Mouse (Mus musculus) yolk sac, embryonic 10.5 days (tissue): Measurements from ENCODE around the gene Capn9.
A peak's percentile ranks its signal among the peaks of the same experiment; 100 is the strongest.

Experiments used
- DNase-seq: peaks from one replicate; pipeline ENCODE4 v3.0.0-alpha.2; 2017; ENCODE audit warnings: low spot score

Capn9 gene

GRCm38 (mm10) chr8:124571732-124572429 is 4.0 kb upstream of the Capn9 start:
- DNase-seq, result peak; percentile 65

GRCm38 (mm10) chr8:124572430-124572775 is 3.5 kb upstream of the Capn9 start:
- peak; percentile 18 for DNase-seq

GRCm38 (mm10) chr8:124573552-124574340 is 2.2 kb upstream of the Capn9 start:
- peak; percentile 83 for DNase-seq

DNA sequence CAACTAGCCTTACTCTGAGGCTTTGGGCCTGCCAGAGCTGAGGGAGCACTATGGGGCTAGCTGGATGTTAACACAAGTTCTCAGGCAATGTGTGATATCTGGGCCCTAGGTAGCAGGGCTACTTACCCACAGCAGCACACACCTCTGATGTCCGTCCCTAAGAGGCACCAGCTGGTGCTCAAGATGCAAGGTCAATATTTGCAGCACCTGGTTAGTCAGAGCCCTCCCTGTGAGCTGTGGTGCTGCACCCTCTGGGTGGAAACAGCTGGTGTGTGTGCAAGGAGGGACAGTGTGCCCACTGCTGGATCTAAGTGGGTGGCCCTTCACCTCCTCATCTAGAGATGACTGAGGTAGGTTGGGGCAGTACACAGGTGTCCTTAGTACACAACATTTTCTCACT is 840 bp downstream of the Capn9 start:
- DNase-seq, result no peak

- peak; percentile 19 for DNase-seq
Observed at GRCm38 (mm10) chr8:124585718-124586425, 10.0 kb downstream of the Capn9 start.

DNA sequence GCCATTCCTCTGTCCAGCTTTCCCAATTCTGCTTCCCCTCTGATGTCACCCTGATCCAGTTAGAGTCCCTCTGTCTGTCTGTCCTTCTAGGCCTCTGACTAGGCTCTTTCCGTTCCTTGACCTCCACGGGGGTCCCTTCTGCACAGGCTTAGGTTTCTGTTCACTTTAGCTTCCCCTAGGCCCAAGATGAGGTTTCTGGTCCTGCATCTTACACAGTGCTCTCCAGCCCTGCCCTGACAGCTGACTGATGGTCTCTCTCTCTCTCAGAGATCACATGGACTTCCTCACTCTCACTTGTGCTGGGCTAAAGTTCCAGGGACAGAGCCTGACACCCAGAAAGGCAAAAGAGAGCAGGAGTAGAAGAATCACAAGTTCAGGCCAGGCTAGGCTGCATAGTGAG is 10.6 kb downstream of the Capn9 start:
- DNase-seq, result no peak

DNA sequence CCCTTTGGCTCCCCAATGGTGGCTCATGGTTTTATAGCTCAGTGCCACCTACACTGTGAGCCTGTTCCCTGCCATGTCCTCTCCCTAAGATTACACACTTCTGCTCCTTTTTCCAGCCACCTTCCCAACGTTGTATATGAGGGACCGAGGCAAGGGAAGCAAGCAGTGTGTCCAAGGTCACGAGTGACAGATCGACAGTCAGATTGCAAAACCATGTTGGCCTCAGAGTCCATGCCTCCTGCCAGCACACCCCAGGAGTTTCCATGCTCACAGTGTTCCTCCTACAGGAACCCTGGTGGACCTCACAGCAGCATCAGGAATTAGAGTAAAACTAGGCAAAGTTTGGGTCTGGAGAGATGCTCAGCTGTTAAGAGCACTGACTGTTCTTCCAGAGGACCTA is 13.5 kb downstream of the Capn9 start:
- no peak for DNase-seq

- DNase-seq, result no peak
Observed at GRCm38 (mm10) chr8:124604066-124604465, 28.2 kb downstream of the Capn9 start.

- no peak for DNase-seq
Observed at GRCm38 (mm10) chr8:124608239-124608971, 32.5 kb downstream of the Capn9 start.

DNA sequence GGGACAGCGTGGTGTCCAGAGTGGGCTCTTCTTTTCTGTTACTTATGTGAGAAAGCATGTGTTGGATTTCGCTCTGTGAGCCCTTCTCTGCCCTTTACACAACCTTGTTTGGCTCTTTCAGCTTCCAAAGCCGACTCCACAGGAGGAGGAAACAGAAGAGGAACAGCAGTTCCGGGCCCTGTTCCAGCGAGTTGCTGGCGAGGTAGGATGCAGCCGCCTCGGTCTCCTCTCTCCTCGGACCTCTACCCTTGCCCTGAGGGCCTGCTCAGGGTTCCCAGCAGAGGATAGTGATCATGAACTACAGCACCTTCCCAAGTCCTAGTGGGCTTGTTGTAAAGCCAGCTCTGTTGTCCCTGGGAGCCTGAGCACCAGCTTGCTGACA is 33.1 kb downstream of the Capn9 start:
- no peak for DNase-seq

- no peak for DNase-seq
Observed at GRCm38 (mm10) chr8:124614325-124614724, 38.4 kb downstream of the Capn9 start.

GRCm38 (mm10) chr8:124617266-124617869 is 41.5 kb downstream of the Capn9 start:
- DNase-seq, result peak; percentile 60

DNA sequence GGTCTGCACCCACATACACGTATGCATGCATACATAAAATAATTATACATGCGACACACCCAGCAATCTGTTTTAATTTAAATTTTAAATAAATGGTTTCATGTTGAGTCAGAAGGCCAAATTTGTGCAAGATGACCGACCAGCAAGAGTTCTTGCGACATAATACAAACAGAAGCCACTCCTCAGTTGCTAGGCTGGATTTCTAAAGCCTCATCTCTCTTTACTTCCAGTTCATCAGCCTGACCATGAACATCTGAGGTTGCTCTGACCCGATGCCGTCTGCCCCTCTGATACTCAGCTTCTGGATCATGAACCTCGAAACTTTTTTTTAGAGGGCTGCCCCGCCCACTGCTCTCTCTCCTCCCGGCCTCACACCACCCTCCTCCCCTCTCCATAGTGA is 42.3 kb downstream of the Capn9 start:
- no peak for DNase-seq

DNA sequence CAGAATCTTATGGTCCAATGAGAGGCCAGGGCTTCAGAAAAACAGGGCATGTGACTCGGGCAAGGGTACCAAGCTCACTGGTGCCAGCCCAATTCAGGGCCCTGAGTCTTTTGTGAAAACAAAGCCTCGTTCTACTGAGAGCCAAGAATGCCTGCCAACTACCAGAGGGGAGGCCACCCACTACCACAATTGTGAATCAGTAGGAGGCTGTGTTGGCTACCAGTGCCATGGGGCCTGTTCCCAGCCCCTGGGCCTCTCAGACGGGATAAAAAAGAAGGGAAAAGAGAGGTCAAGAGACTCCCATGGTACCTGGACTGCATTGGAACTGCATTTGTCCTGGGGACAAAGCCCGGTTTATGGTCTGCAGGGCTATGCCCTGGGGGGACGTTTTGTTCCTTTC is 45.3 kb downstream of the Capn9 start:
- no peak for DNase-seq

GRCm38 (mm10) chr8:124626251-124626650 is 50.3 kb downstream of the Capn9 start:
- no peak for DNase-seq

GRCm38 (mm10) chr8:124630489-124630888 is 54.6 kb downstream of the Capn9 start:
- DNase-seq, result no peak

DNA sequence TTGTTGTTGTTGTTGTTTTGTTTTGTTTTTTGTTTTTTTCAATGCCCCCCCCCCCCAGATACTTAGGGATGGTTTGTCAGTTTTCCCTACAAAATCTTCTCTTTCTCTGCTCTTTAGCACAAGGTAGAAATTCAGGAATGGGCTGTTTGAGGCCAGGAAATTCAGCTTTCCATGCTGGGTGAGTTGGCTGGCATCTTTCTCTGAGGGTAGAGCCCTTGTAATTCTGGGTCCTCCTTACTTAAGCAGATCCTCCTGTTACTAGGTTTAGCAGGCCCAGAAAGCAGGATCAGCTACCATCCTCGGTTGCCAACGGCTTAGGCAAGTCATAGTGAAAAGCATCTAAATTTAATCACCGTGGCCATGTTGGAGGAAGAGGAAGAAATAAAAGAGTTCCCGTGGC is 55.0 kb downstream of the Capn9 start:
- no peak for DNase-seq

DNA sequence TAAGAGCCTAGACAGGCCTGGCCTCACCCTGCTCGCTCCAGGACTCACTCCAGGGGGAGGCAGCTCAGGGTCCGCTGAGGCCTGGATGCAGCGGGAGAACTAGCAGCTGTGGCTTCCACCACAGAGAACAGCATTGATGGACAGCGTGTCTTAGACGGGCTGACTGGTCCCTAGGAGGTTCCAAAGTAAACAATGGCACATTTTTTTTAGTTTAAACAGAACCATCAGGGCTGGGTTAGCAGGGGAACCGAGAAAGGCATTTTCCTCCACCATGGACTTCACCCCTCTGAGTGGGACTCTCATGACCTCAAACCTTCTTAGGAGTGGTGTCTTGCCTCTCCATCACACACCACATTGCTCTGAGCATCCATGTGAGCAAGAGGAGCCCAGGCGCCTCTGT is 56.1 kb downstream of the Capn9 start:
- no peak for DNase-seq

DNA sequence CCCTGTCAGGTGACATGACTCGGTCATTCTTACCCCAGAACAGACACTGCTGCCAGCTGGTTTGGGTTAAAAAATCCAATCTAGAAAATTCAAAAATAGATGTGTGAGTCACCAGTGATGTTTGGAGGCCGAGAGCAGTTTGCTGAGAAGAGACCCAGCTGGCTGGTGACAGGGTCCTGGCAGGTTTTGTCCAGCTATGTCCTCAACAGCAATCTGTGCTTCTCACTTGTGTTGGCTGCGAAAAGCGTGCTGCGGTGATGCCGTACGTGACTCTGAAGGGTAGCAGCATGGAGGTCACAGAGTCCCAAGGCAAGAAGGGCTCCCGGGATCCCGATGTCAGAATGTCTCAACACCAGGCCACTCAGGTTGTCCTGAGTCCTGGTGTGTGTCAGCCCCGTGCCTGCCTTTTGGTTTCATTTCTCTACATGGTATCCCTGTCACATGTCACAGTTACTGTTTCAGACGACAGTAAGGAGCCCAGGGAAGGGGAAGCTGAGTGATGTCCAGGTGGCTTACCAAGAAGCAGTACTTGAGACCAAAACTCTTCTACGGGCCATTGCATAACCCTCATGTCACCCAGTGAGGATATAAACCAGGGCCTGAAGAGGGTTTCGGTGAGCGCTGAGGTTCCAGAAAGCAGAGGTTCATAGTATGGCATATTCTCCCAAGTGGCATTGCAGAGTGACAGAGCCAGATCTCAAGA is 57.2 kb downstream of the Capn9 start:
- no peak for DNase-seq

DNA sequence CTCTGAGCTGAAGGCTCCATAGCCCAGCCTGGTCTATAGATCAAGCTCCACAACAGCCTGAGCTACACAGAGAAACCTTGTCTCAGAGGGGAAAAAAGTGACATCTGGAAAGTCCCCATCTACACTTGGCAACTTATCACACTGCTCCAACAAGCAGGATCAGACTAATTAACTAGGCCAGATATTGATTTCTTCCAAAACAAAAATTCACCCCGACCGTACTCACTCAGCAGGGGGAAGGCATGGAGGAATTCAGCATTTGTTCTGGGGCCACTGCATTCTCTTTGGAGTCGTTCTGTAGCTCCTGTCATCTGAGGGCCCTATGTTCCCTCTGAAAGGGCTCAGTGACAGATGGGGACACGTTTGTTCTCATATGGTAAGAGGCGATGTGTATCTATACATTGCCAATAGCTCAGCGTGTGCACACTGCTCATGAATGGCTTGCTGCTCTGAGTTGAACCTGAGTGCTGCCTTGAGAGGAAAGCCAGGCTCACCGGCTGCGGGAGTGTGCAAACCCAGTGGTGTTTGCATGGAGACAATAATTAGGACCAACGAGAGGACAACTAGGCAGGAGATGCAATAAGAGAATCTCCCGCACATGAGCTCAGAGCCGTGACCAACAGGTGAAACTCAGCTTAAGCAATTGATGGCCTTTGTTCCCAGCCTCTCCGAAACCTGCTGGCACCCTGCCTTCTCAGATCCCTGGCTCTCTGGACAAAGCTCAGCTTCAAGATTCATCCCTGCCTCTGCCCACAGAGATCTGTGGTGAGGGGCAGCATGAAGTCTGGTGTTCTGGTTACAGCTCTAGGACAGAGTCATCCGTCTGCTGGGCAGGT is 58.7 kb downstream of the Capn9 start:
- no peak for DNase-seq

- no peak for DNase-seq
Observed at GRCm38 (mm10) chr8:124635247-124635502, 59.3 kb downstream of the Capn9 start.
